In genomic region chr9:63667373-63667724, GRCm38 (mm10) we compare ENCODE assay signal across 13 mouse cellular contexts.
DNase-seq lines count a peak whose midpoint lies in the region; ATAC-seq and TF ChIP-seq lines count a peak whose summit lies in the region.
"Had no signal": no experiment of that assay in that cellular context is flagged by ENCODE, and none has a peak within 500 bp of the region (broad histone marks: within the 10 kb centered on the region; RNA-seq: fewer than 3 reads in every experiment).

No protein-coding gene starts in this region.

- TF ChIP-seq CTCF in embryonic fibroblast, embryonic 13.5 days (IDR thresholded peaks at IDR 0.05; ENCODE audit: borderline replicate concordance, insufficient read depth, low read length), result no peak

- H3K9me3 ChIP-seq in heart, embryonic 14.5 days (ENCODE audit: control insufficient read depth, low read length), result no peaks in the 10 kb centered on the region
- no peaks in the 10 kb centered on the region for H3K9me3 ChIP-seq in lung, embryonic 15.5 days
- H3K9me3 ChIP-seq in limb, embryonic 15.5 days, result no peaks in the 10 kb centered on the region

- no peaks in the 10 kb centered on the region for H3K27me3 ChIP-seq in heart, embryonic 14.5 days (ENCODE audit: control insufficient read depth, insufficient read depth, low read length)
- H3K27me3 ChIP-seq in lung, embryonic 15.5 days, result no peaks in the 10 kb centered on the region
- no peaks in the 10 kb centered on the region for H3K27me3 ChIP-seq in limb, embryonic 15.5 days
- H3K27me3 ChIP-seq: Patski had no signal

- H3K4me2 ChIP-seq in heart, embryonic 14.5 days (ENCODE audit: low read length), result peak overlapping the region; percentile 36; the same call in 1 of the 2 replicates
- no peak overlapping the region for H3K4me2 ChIP-seq in lung, embryonic 15.5 days
- H3K4me2 ChIP-seq in limb, embryonic 15.5 days, result peak overlapping the region; percentile 17; the same call in 1 of the 2 replicates
- H3K4me2 ChIP-seq: lung, embryonic 14.5 days; midbrain, embryonic 11.5 days had no signal

- no peak for TF ChIP-seq POLR2A in embryonic fibroblast, embryonic 13.5 days (IDR thresholded peaks at IDR 0.05; ENCODE audit: low read depth, low read length)

- peak overlapping the region; percentile 58 for H3K9ac ChIP-seq in heart, embryonic 14.5 days (ENCODE audit: low read length)
- no peak overlapping the region for H3K9ac ChIP-seq in lung, embryonic 15.5 days
- H3K9ac ChIP-seq in limb, embryonic 15.5 days, result no peak overlapping the region
- H3K9ac ChIP-seq: lung, embryonic 14.5 days had no signal

- H3K4me1 ChIP-seq in heart, embryonic 14.5 days (ENCODE audit: control insufficient read depth in 2 of 2, insufficient read depth in 2 of 2, low read length in 2 of 2), result peaks cover 52 to 73% of the 10 kb centered on the region in 2 experiments
- H3K4me1 ChIP-seq in lung, embryonic 15.5 days, result peaks cover 65% of the 10 kb centered on the region
- peaks cover 27% of the 10 kb centered on the region for H3K4me1 ChIP-seq in embryonic fibroblast, embryonic 13.5 days (ENCODE audit: control insufficient read depth, insufficient read depth, low read length)
- peaks cover 69% of the 10 kb centered on the region for H3K4me1 ChIP-seq in limb, embryonic 15.5 days

- no peak for ATAC-seq in heart, embryonic 14.5 days (ENCODE audit: insufficient number of reproducible peaks, insufficient read depth, low FRiP score, low read depth)
- no peak for ATAC-seq in lung, embryonic 15.5 days (ENCODE audit: borderline replicate concordance, extremely low read depth, low FRiP score, low TSS enrichment)
- ATAC-seq in limb, embryonic 15.5 days (ENCODE audit: insufficient number of reproducible peaks, low FRiP score, low TSS enrichment, low read depth), result no peak; the same call in 1 of the 2 replicates

- H3K36me3 ChIP-seq in heart, embryonic 14.5 days (ENCODE audit: control insufficient read depth, insufficient read depth, low read length), result peaks cover 22% of the 10 kb centered on the region
- H3K36me3 ChIP-seq in lung, embryonic 15.5 days, result 0 out of 2 replicates have a peak, but pooled peaks cover 14% of the 10 kb centered on the region
- peaks cover 23% of the 10 kb centered on the region for H3K36me3 ChIP-seq in limb, embryonic 15.5 days

- no peak overlapping the region for H3K4me3 ChIP-seq in heart, embryonic 14.5 days (ENCODE audit: control insufficient read depth in 1 of 2, insufficient read depth in 1 of 2, low read depth in 1 of 2, low read length in 2 of 2)
- H3K4me3 ChIP-seq in lung, embryonic 15.5 days, result no peak overlapping the region
- H3K4me3 ChIP-seq in embryonic fibroblast, embryonic 13.5 days (ENCODE audit: insufficient read depth, low read length), result no peak overlapping the region
- H3K4me3 ChIP-seq in limb, embryonic 15.5 days, result no peak overlapping the region

- DNase-seq in heart, postnatal 36 days, result no peak
- DNase-seq in lung, postnatal 4 days, result no peak
- no peak for DNase-seq in cerebellum, adult 8-10 months
- no peak for DNase-seq in right cerebral cortex, adult 18-20 months
- DNase-seq: adrenal gland, adult 8-10 months; cerebellum, postnatal 36 days had no signal

- intact Hi-C loops in heart, postnatal 36 days (cut with DNase I), result loop anchor here (5.0 kb wide), 1 partner anchor 90 kb away; the partner anchor contains the start of gene Smad3

- 63% methylated on average over 8 of the region's 8 CpGs for WGBS in heart, embryonic 14.5 days
- 63% methylated on average over 8 of the region's 8 CpGs for WGBS in lung, embryonic 15.5 days
- 50% methylated on average over 8 of the region's 8 CpGs for WGBS in limb, embryonic 15.5 days

- H3K27ac ChIP-seq in heart, embryonic 14.5 days (replicated peaks in 1 of 2; ENCODE audit: control insufficient read depth in 1 of 2, insufficient read depth in 1 of 2, low read depth in 2 of 2, low read length in 2 of 2), result peak overlapping the region; percentile 30 to 71; a peak in 2 of 4 replicates
- H3K27ac ChIP-seq in lung, embryonic 15.5 days, result 0 out of 2 replicates have a peak overlapping the region, but pooled peaks have one; percentile 30
- H3K27ac ChIP-seq in embryonic fibroblast, embryonic 13.5 days (ENCODE audit: insufficient read depth, low read length), result peak overlapping the region; percentile 56
- H3K27ac ChIP-seq in limb, embryonic 15.5 days, result peak overlapping the region; percentile 77
